Mouse (Mus musculus) spleen, postnatal 4 days (tissue): ENCODE data around the gene Fkbp5.
"Not testable (repeated sequence)": the region's sequence is repeated elsewhere in the genome, so short reads cannot be mapped to it uniquely, and the experiment has no call there.

Experiments
- DNase-seq, 2 experiments: peaks; one replicate each; pipeline ENCODE4 v3.0.0; 2022; ENCODE audit warnings: low spot score in 2 of 2

Gene Fkbp5

GRCm38 (mm10) chr17:28374494-28374893 lies 142.8 kb downstream of the Fkbp5 start:
- DNase-seq, result no peak

- peak; percentile 66 to 89 for DNase-seq
These were observed 143.5 kb downstream of the Fkbp5 start for GRCm38 (mm10) chr17:28373821-28374220.

- DNase-seq, result no peak
These were observed 145.4 kb downstream of the Fkbp5 start for GRCm38 (mm10) chr17:28371941-28372340.

- DNase-seq, result no peak
These were observed 146.0 kb downstream of the Fkbp5 start for GRCm38 (mm10) chr17:28371286-28371685.

- DNase-seq, result no peak
These were observed 148.3 kb downstream of the Fkbp5 start for GRCm38 (mm10) chr17:28369056-28369455.

GRCm38 (mm10) chr17:28368449-28368848 lies 148.9 kb downstream of the Fkbp5 start:
- DNase-seq, result peak; percentile 77 to 94

- DNase-seq, result no peak
These were observed 152.2 kb downstream of the Fkbp5 start, which contains the start of gene Tulp1 for GRCm38 (mm10) chr17:28365122-28365521. TSS of gene Tulp1 (minus strand) at chr17:28365222.

GRCm38 (mm10) chr17:28363507-28363906 lies 153.8 kb downstream of the Fkbp5 start:
- no peak for DNase-seq

- no peak for DNase-seq
These were observed 154.6 kb downstream of the Fkbp5 start for GRCm38 (mm10) chr17:28362653-28363292.

- no peak for DNase-seq
These were observed 155.2 kb downstream of the Fkbp5 start for GRCm38 (mm10) chr17:28361921-28362652.

- no peak for DNase-seq
These were observed 156.6 kb downstream of the Fkbp5 start for GRCm38 (mm10) chr17:28360531-28361277.

- not testable (repeated sequence) for DNase-seq
These were observed 158.6 kb downstream of the Fkbp5 start for GRCm38 (mm10) chr17:28358576-28359261.

GRCm38 (mm10) chr17:28355871-28356270 lies 161.5 kb downstream of the Fkbp5 start:
- DNase-seq, result no peak

- DNase-seq, result peak in 1 of 2 experiments; percentile 55
These were observed 165.3 kb downstream of the Fkbp5 start for GRCm38 (mm10) chr17:28352018-28352417.

- no peak for DNase-seq
These were observed 165.9 kb downstream of the Fkbp5 start for GRCm38 (mm10) chr17:28351353-28351890.

GRCm38 (mm10) chr17:28350466-28351352 lies 166.6 kb downstream of the Fkbp5 start, which contains the start of gene Tead3:
TSS of gene Tead3 (minus strand) at chr17:28350817.
- peak; percentile 80 to 89 for DNase-seq

- DNase-seq, result no peak
These were observed 167.3 kb downstream of the Fkbp5 start for GRCm38 (mm10) chr17:28349901-28350465.

- no peak for DNase-seq
These were observed 168.0 kb downstream of the Fkbp5 start for GRCm38 (mm10) chr17:28349264-28349880.
